Mouse (Mus musculus): ENCODE results near the gene Gal3st4. TPM values are rescaled to one million over a fixed set of nuclear protein-coding genes. Genes with fewer than 3 reads are reported as not detected.
"Not testable (repeated sequence)": the region's sequence is repeated elsewhere in the genome, so short reads cannot be mapped to it uniquely, and the experiment has no call there.

Gal3st4 gene
- polyA plus RNA-seq, 1 experiment from 2014 or later, result 5.2 TPM

- Histone ChIP-seq H3K27me3 (no peaks in the 10 kb centered on the region), H3K9me3 (no peaks in the 10 kb centered on the region), H3K27ac (replicated peaks) (no peak overlapping the region), H3K4me1 (no peaks in the 10 kb centered on the region), H3K4me3 (no peak overlapping the region), H3K4me2 (replicated peaks) (no peak overlapping the region), H3K36me3 (no peaks in the 10 kb centered on the region), H3K9ac (replicated peaks) (no peak overlapping the region)
- 90% methylated on average over 2 of the region's 2 CpGs for WGBS
- ATAC-seq (ENCODE audit: low FRiP score, low read depth), result no peak
Measured at GRCm38 (mm10) chr5:138233778-138234177, 38.9 kb downstream of the Gal3st4 start.

GRCm38 (mm10) chr5:138229511-138229910, 43.1 kb downstream of the Gal3st4 start:
- Histone ChIP-seq H3K9ac (replicated peaks) (no peak overlapping the region), H3K4me1 (no peaks in the 10 kb centered on the region), H3K4me3 (no peak overlapping the region), H3K36me3 (no peaks in the 10 kb centered on the region), H3K4me2 (replicated peaks) (no peak overlapping the region), H3K27me3 (no peaks in the 10 kb centered on the region), H3K27ac (replicated peaks) (no peak overlapping the region), H3K9me3 (no peaks in the 10 kb centered on the region)
- 90% methylated on average over 3 of the region's 3 CpGs for WGBS
- no peak for ATAC-seq (ENCODE audit: low FRiP score, low read depth)

- no peaks in the 10 kb centered on the region for H3K4me1 ChIP-seq
- no peak overlapping the region for H3K4me2 ChIP-seq (replicated peaks)
- 54% methylated on average over 3 of the region's 3 CpGs for WGBS
- H3K27me3 ChIP-seq, result no peaks in the 10 kb centered on the region
- no peaks in the 10 kb centered on the region for H3K36me3 ChIP-seq
- H3K9ac ChIP-seq (replicated peaks), result no peak overlapping the region
- ATAC-seq (ENCODE audit: low FRiP score, low read depth), result no peak
- H3K27ac ChIP-seq (replicated peaks), result no peak overlapping the region
- H3K9me3 ChIP-seq, result no peaks in the 10 kb centered on the region
- no peak overlapping the region for H3K4me3 ChIP-seq
Measured at GRCm38 (mm10) chr5:138228026-138228425, 44.6 kb downstream of the Gal3st4 start.

DNA sequence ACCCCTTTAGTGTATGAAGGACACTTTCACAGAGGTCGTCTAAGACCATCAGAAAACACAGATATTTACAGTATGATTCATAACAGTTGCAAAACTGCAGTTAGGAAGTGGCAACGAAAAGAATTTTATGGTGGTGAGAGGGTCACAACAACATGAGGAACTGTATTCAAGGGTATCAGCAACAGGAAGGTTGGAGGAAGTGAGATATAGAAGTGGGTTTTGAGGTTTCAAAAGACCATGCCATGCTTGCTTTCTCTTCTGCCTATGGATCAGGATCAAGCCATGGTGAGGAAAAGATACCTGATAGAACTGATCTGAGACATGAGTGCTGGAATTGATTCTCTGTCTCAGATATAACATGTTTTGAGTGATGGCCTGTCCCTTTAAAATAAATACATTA, 45.3 kb downstream of the Gal3st4 start:
- H3K27me3 ChIP-seq, result no peaks in the 10 kb centered on the region
- no peaks in the 10 kb centered on the region for H3K36me3 ChIP-seq
- H3K9ac ChIP-seq (replicated peaks), result no peak overlapping the region
- H3K9me3 ChIP-seq, result no peaks in the 10 kb centered on the region
- no peak overlapping the region for H3K27ac ChIP-seq (replicated peaks)
- H3K4me2 ChIP-seq (replicated peaks), result no peak overlapping the region
- WGBS, result 77% methylated on average over 2 of the region's 2 CpGs
- H3K4me3 ChIP-seq, result no peak overlapping the region
- ATAC-seq (ENCODE audit: low FRiP score, low read depth), result no peak
- no peaks in the 10 kb centered on the region for H3K4me1 ChIP-seq

- H3K36me3 ChIP-seq, result no peaks in the 10 kb centered on the region
- H3K4me1 ChIP-seq, result no peaks in the 10 kb centered on the region
- no peak for ATAC-seq (ENCODE audit: low FRiP score, low read depth)
- 80% methylated on average over 4 of the region's 4 CpGs for whole genome bisulfite sequencing
- H3K4me3 ChIP-seq, result no peak overlapping the region
- no peaks in the 10 kb centered on the region for H3K27me3 ChIP-seq
- no peak overlapping the region for H3K4me2 ChIP-seq (replicated peaks)
- H3K9ac ChIP-seq (replicated peaks), result no peak overlapping the region
- no peak overlapping the region for H3K27ac ChIP-seq (replicated peaks)
- H3K9me3 ChIP-seq, result no peaks in the 10 kb centered on the region
Measured at GRCm38 (mm10) chr5:138226491-138226890, 46.1 kb downstream of the Gal3st4 start.

DNA sequence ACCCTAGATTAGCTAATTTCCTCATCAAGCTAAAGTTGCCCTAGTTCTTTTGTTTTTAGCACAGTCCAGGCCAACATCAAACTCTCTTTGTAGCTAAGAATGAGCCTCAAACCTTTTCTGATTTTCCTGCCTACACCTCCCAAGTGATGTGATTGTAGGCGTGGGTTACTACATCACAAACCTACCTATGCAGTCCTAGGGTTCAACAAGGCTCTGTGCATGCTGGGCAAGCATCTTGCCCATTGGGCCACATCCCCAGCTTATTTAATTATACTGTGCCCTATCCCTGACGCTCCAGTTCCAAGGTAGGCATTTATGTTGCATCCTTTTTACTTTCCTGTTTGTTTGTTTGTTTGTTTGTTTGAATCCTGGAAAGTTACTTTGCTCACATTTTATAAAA, 46.9 kb downstream of the Gal3st4 start, which contains the start of gene Nxpe5:
Gene Nxpe5, plus strand, starts transcription at position 199 of the 400 bp plus-strand sequence.
- WGBS, result 59% methylated on average over 2 of the region's 2 CpGs
- Histone ChIP-seq H3K4me2 (replicated peaks) (no peak within 1 kb of the TSS), H3K4me3 (no peak within 1 kb of the TSS), H3K4me1 (no peaks in the 10 kb centered on the region), H3K9me3 (no peaks in the 10 kb centered on the region), H3K36me3 (no peaks in the 10 kb centered on the region), H3K9ac (replicated peaks) (no peak within 1 kb of the TSS), H3K27me3 (no peaks in the 10 kb centered on the region), H3K27ac (replicated peaks) (no peak within 1 kb of the TSS)
- no peak for ATAC-seq (ENCODE audit: low FRiP score, low read depth)

DNA sequence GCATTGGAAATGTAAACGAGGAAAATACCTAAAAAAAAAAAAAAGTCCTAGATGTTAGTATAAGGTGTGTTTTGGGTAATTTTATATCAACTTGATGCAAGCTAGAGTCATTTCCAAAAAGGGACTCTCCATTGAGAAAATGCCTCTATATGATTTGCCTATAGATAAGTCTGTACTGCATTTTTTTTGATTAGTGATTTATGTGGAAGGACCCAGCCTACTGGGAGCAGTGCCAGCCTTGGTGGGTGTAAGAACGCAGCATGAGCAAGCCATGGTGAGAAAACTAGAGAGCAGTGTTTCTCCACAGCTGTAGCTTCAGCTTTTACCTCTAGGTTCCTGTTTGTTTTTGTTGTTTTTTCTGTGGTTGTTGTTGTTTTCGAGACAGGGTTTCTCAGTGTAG, 49.4 kb downstream of the Gal3st4 start:
- no peak for ATAC-seq (ENCODE audit: low FRiP score, low read depth)
- H3K4me2 ChIP-seq (replicated peaks), result no peak overlapping the region

GRCm38 (mm10) chr5:138222111-138222510, 50.5 kb downstream of the Gal3st4 start:
- H3K27ac ChIP-seq (replicated peaks), result no peak overlapping the region
- WGBS, result 27% methylated on average over 4 of the region's 4 CpGs
- H3K4me2 ChIP-seq (replicated peaks), result no peak overlapping the region
- ATAC-seq (ENCODE audit: low FRiP score, low read depth), result no peak
- peaks cover 6% of the 10 kb centered on the region; the same call in 1 of the 2 replicates for H3K9me3 ChIP-seq
- no peaks in the 10 kb centered on the region for H3K36me3 ChIP-seq
- H3K9ac ChIP-seq (replicated peaks), result no peak overlapping the region
- H3K27me3 ChIP-seq, result no peaks in the 10 kb centered on the region
- H3K4me1 ChIP-seq, result no peaks in the 10 kb centered on the region
- no peak overlapping the region for H3K4me3 ChIP-seq

More for the DNA sequence above, 49.4 kb downstream of the Gal3st4 start:
- no peaks in the 10 kb centered on the region for H3K4me1 ChIP-seq
- no peak overlapping the region for H3K4me3 ChIP-seq
- H3K9ac ChIP-seq (replicated peaks), result no peak overlapping the region
- no peaks in the 10 kb centered on the region for H3K27me3 ChIP-seq
- H3K9me3 ChIP-seq, result no peaks in the 10 kb centered on the region
- H3K27ac ChIP-seq (replicated peaks), result no peak overlapping the region
- H3K36me3 ChIP-seq, result no peaks in the 10 kb centered on the region
- WGBS, result 61% methylated on average over 3 of the region's 3 CpGs

DNA sequence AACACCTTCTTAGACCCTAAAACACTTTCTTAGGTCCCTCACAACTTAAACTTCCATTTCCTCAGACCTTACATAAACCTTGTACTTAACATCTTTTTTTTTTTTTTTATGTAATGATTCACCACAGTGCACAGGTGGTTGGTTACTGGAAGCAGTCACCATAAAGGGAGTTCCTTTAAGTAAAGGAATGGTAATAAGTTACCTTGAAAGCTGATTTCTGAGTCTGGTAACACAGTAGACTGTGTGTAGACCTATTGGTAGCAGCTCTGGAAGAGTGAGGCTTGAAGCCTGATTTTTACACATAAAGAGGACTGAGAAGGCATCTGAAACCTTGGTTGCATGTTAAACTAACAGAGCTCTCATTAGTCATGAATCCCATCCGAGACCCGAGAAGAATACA, 52.8 kb downstream of the Gal3st4 start:
- Histone ChIP-seq H3K9ac (replicated peaks) (no peak overlapping the region), H3K9me3 (peaks cover 20% of the 10 kb centered on the region; the same call in 1 of the 2 replicates), H3K27me3 (no peaks in the 10 kb centered on the region), H3K36me3 (no peaks in the 10 kb centered on the region), H3K4me3 (no peak overlapping the region), H3K4me2 (replicated peaks) (no peak overlapping the region), H3K27ac (replicated peaks) (no peak overlapping the region), H3K4me1 (no peaks in the 10 kb centered on the region)
- no peak for ATAC-seq (ENCODE audit: low FRiP score, low read depth)
- WGBS, result 79% methylated on average over 2 of the region's 2 CpGs

GRCm38 (mm10) chr5:138216632-138217031, 56.0 kb downstream of the Gal3st4 start:
- H3K27ac ChIP-seq (replicated peaks); ATAC-seq (ENCODE audit: low FRiP score, low read depth); H3K9ac ChIP-seq (replicated peaks); H3K4me1 ChIP-seq; H3K36me3 ChIP-seq; H3K4me2 ChIP-seq (replicated peaks); H3K4me3 ChIP-seq; H3K27me3 ChIP-seq: not testable (repeated sequence)
- H3K9me3 ChIP-seq, result peaks cover 30% of the 10 kb centered on the region
- WGBS, result 95% methylated on average over 13 of the region's 13 CpGs

Other genes with a start within 250 kb of the Gal3st4 start
- not detected in 2 replicates for gene Smok3c, start 219.6 kb downstream of the Gal3st4 start, polyA plus RNA-seq (2016; fragmentation: Nextera tagmentation; extraction: Ambion mirVana)
- gene Zkscan1, start 187.8 kb downstream of the Gal3st4 start, polyA plus RNA-seq (2016; fragmentation: Nextera tagmentation; extraction: Ambion mirVana), result 39.6 and 43.0 TPM in 2 replicates
- gene Zscan21, start 155.9 kb downstream of the Gal3st4 start, polyA plus RNA-seq (2016; fragmentation: Nextera tagmentation; extraction: Ambion mirVana), result 109 TPM in 2 replicates
- 46.3 and 47.0 TPM in 2 replicates for gene Zfp113, start 117.1 kb downstream of the Gal3st4 start, polyA plus RNA-seq (2016; fragmentation: Nextera tagmentation; extraction: Ambion mirVana)
- gene Cops6, start 111.8 kb downstream of the Gal3st4 start, polyA plus RNA-seq (2016; fragmentation: Nextera tagmentation; extraction: Ambion mirVana), result 280 and 295 TPM in 2 replicates
- 27.9 and 28.2 TPM in 2 replicates for gene Ap4m1, start 100.8 kb downstream of the Gal3st4 start, polyA plus RNA-seq (2016; fragmentation: Nextera tagmentation; extraction: Ambion mirVana)
- 250 and 269 TPM in 2 replicates for gene Mcm7, start 100.4 kb downstream of the Gal3st4 start, polyA plus RNA-seq (2016; fragmentation: Nextera tagmentation; extraction: Ambion mirVana)
- gene Taf6, start 85.4 kb downstream of the Gal3st4 start, polyA plus RNA-seq (2016; fragmentation: Nextera tagmentation; extraction: Ambion mirVana), result 121 and 129 TPM in 2 replicates
- 43.9 and 47.7 TPM in 2 replicates for gene Cnpy4, start 85.4 kb downstream of the Gal3st4 start, polyA plus RNA-seq (2016; fragmentation: Nextera tagmentation; extraction: Ambion mirVana)
- 11.6 and 12.2 TPM in 2 replicates for gene Mblac1, start 78.5 kb downstream of the Gal3st4 start, polyA plus RNA-seq (2016; fragmentation: Nextera tagmentation; extraction: Ambion mirVana)
- not detected in 2 replicates for gene Nxpe5, start 46.9 kb downstream of the Gal3st4 start, polyA plus RNA-seq (2016; fragmentation: Nextera tagmentation; extraction: Ambion mirVana)
- gene Lamtor4, start 17.4 kb downstream of the Gal3st4 start, polyA plus RNA-seq (2016; fragmentation: Nextera tagmentation; extraction: Ambion mirVana), result 51.2 and 57.8 TPM in 2 replicates
- gene BC037034, start 8.8 kb downstream of the Gal3st4 start, polyA plus RNA-seq (2016; fragmentation: Nextera tagmentation; extraction: Ambion mirVana), result 18.8 and 20.3 TPM in 2 replicates
- 0.13 TPM in 1 of 2 replicates, not detected in the other for gene Gm43720, start 7.1 kb upstream of the Gal3st4 start, polyA plus RNA-seq (2016; fragmentation: Nextera tagmentation; extraction: Ambion mirVana)
- gene Gpc2, start 7.2 kb upstream of the Gal3st4 start, polyA plus RNA-seq (2016; fragmentation: Nextera tagmentation; extraction: Ambion mirVana), result 152 and 160 TPM in 2 replicates
- 4.0 and 5.5 TPM in 2 replicates for gene Stag3, start 7.4 kb upstream of the Gal3st4 start, polyA plus RNA-seq (2016; fragmentation: Nextera tagmentation; extraction: Ambion mirVana)
- gene Pvrig, start 69.1 kb upstream of the Gal3st4 start, polyA plus RNA-seq (2016; fragmentation: Nextera tagmentation; extraction: Ambion mirVana), result not detected in 2 replicates
- 64.4 and 70.5 TPM in 2 replicates for gene Zfp157, start 168.6 kb upstream of the Gal3st4 start, polyA plus RNA-seq (2016; fragmentation: Nextera tagmentation; extraction: Ambion mirVana)